Mouse (Mus musculus): ENCODE measurements around the gene Galns. TPM values are rescaled to one million over a fixed set of nuclear protein-coding genes. Genes with fewer than 3 reads are reported as not detected.

Galns gene
- polyA plus RNA-seq, 1 experiment from 2014 or later: 5.5 TPM

GRCm38 (mm10) chr8:122544138-122544537 lies 67.1 kb downstream of the Galns start:
- peaks cover 3% of the 10 kb centered on the region; the same call in 1 of the 2 replicates for H3K4me1 ChIP-seq (replicated peaks)
- no peak overlapping the region for H3K4me2 ChIP-seq
- no peak overlapping the region for H3K27ac ChIP-seq (replicated peaks)
- WGBS: 87% methylated on average over 8 of the region's 8 CpGs
- ATAC-seq (ENCODE audit: low read depth): no peak
- H3K4me3 ChIP-seq: no peak overlapping the region
- no peaks in the 10 kb centered on the region for H3K36me3 ChIP-seq
- H3K27me3 ChIP-seq: peaks cover 13% of the 10 kb centered on the region
- no peaks in the 10 kb centered on the region for H3K9me3 ChIP-seq
- H3K9ac ChIP-seq: no peak overlapping the region

- Histone ChIP-seq H3K27ac (replicated peaks) (no peak overlapping the region), H3K9me3 (no peaks in the 10 kb centered on the region), H3K4me2 (no peak overlapping the region), H3K36me3 (no peaks in the 10 kb centered on the region), H3K4me1 (replicated peaks) (0 out of 2 replicates have a peak, but pooled peaks cover 3% of the 10 kb centered on the region), H3K4me3 (no peak overlapping the region), H3K27me3 (no peaks in the 10 kb centered on the region), H3K9ac (no peak overlapping the region)
- WGBS: 93% methylated on average over 9 of the region's 9 CpGs
- no peak for ATAC-seq (ENCODE audit: low read depth)
These were observed 72.8 kb downstream of the Galns start for GRCm38 (mm10) chr8:122538310-122539076.

- 89% methylated on average over 2 of the region's 2 CpGs for whole genome bisulfite sequencing
- Histone ChIP-seq H3K36me3 (no peaks in the 10 kb centered on the region), H3K9ac (no peak overlapping the region)
These were observed 73.5 kb downstream of the Galns start for GRCm38 (mm10) chr8:122537812-122538211.

GRCm38 (mm10) chr8:122537033-122537432 lies 74.2 kb downstream of the Galns start:
- H3K4me2 ChIP-seq: no peak overlapping the region

More at GRCm38 (mm10) chr8:122537812-122538211, 73.5 kb downstream of the Galns start:
- H3K27ac ChIP-seq (replicated peaks): no peak overlapping the region
- no peaks in the 10 kb centered on the region for H3K27me3 ChIP-seq
- ATAC-seq (ENCODE audit: low read depth): no peak
- no peak overlapping the region for H3K4me2 ChIP-seq
- H3K4me3 ChIP-seq: no peak overlapping the region
- 0 out of 2 replicates have a peak, but pooled peaks cover 3% of the 10 kb centered on the region for H3K4me1 ChIP-seq (replicated peaks)
- H3K9me3 ChIP-seq: no peaks in the 10 kb centered on the region

GRCm38 (mm10) chr8:122531312-122531711 lies 80.0 kb downstream of the Galns start:
- no peak overlapping the region for H3K4me2 ChIP-seq
- 89% methylated on average over 8 of the region's 8 CpGs for WGBS
- no peak overlapping the region for H3K9ac ChIP-seq
- no peak for ATAC-seq (ENCODE audit: low read depth)
- H3K9me3 ChIP-seq: no peaks in the 10 kb centered on the region
- 0 out of 2 replicates have a peak, but pooled peaks cover 1% of the 10 kb centered on the region for H3K4me1 ChIP-seq (replicated peaks)
- no peak overlapping the region for H3K27ac ChIP-seq (replicated peaks)
- H3K27me3 ChIP-seq: peaks cover 3% of the 10 kb centered on the region; the same call in 1 of the 2 replicates
- H3K4me3 ChIP-seq: no peak overlapping the region
- no peaks in the 10 kb centered on the region for H3K36me3 ChIP-seq

More at GRCm38 (mm10) chr8:122537033-122537432, 74.2 kb downstream of the Galns start:
- ATAC-seq (ENCODE audit: low read depth): no peak
- Histone ChIP-seq H3K36me3 (no peaks in the 10 kb centered on the region), H3K9me3 (no peaks in the 10 kb centered on the region), H3K4me3 (no peak overlapping the region), H3K27ac (replicated peaks) (no peak overlapping the region), H3K9ac (no peak overlapping the region), H3K4me1 (replicated peaks) (0 out of 2 replicates have a peak, but pooled peaks cover 3% of the 10 kb centered on the region), H3K27me3 (no peaks in the 10 kb centered on the region)
- WGBS: 53% methylated on average over 6 of the region's 6 CpGs

- Histone ChIP-seq H3K4me1 (replicated peaks) (peaks cover 20% of the 10 kb centered on the region), H3K9ac (no peak overlapping the region), H3K27ac (replicated peaks) (no peak overlapping the region), H3K4me3 (no peak overlapping the region), H3K4me2 (no peak overlapping the region), H3K27me3 (peaks cover 16% of the 10 kb centered on the region; the same call in 1 of the 2 replicates), H3K36me3 (no peaks in the 10 kb centered on the region), H3K9me3 (no peaks in the 10 kb centered on the region)
- ATAC-seq (ENCODE audit: low read depth): no peak
- 94% methylated on average over 4 of the region's 4 CpGs for WGBS
These were observed 82.1 kb downstream of the Galns start for GRCm38 (mm10) chr8:122529159-122529558.

Small RNA genes within 50 kb of the gene (microRNA-seq; reads per million reads assigned to microRNA genes)
- gene Mir6396: not detected

Other genes starting within 250 kb of the Galns start
- gene Zc3h18, start 234.9 kb downstream of the Galns start, polyA plus RNA-seq (2015; fragmentation: Nextera tagmentation; extraction: Ambion mirVana): 37.0 and 43.6 TPM in 2 replicates
- not detected in 2 replicates for gene Il17c, start 189.4 kb downstream of the Galns start, polyA plus RNA-seq (2015; fragmentation: Nextera tagmentation; extraction: Ambion mirVana)
- 46.6 and 51.4 TPM in 2 replicates for gene Cyba, start 178.5 kb downstream of the Galns start, polyA plus RNA-seq (2015; fragmentation: Nextera tagmentation; extraction: Ambion mirVana)
- gene Mvd, start 168.0 kb downstream of the Galns start, polyA plus RNA-seq (2015; fragmentation: Nextera tagmentation; extraction: Ambion mirVana): 46.6 and 53.8 TPM in 2 replicates
- 0.15 TPM in 1 of 2 replicates, not detected in the other for gene Snai3, start 150.7 kb downstream of the Galns start, polyA plus RNA-seq (2015; fragmentation: Nextera tagmentation; extraction: Ambion mirVana)
- gene Rnf166, start 135.4 kb downstream of the Galns start, polyA plus RNA-seq (2015; fragmentation: Nextera tagmentation; extraction: Ambion mirVana): 36.8 and 39.1 TPM in 2 replicates
- 57.4 and 63.7 TPM in 2 replicates for gene Ctu2, start 135.3 kb downstream of the Galns start, polyA plus RNA-seq (2015; fragmentation: Nextera tagmentation; extraction: Ambion mirVana)
- 3.2 and 6.2 TPM in 2 replicates for gene Piezo1, start 60.1 kb downstream of the Galns start, polyA plus RNA-seq (2015; fragmentation: Nextera tagmentation; extraction: Ambion mirVana)
- 7.3 and 9.2 TPM in 2 replicates for gene Cdt1, start 43.4 kb downstream of the Galns start, polyA plus RNA-seq (2015; fragmentation: Nextera tagmentation; extraction: Ambion mirVana)
- gene Aprt, start 34.6 kb downstream of the Galns start, polyA plus RNA-seq (2015; fragmentation: Nextera tagmentation; extraction: Ambion mirVana): 133 and 161 TPM in 2 replicates
- gene Trappc2l, start 177 bp upstream of the Galns start, polyA plus RNA-seq (2015; fragmentation: Nextera tagmentation; extraction: Ambion mirVana): 84.7 and 101 TPM in 2 replicates
- not detected in 2 replicates for gene Pabpn1l, start 11.3 kb upstream of the Galns start, polyA plus RNA-seq (2015; fragmentation: Nextera tagmentation; extraction: Ambion mirVana)
- 21.2 and 22.2 TPM in 2 replicates for gene Cbfa2t3, start 87.6 kb upstream of the Galns start, polyA plus RNA-seq (2015; fragmentation: Nextera tagmentation; extraction: Ambion mirVana)
- 15.6 and 17.1 TPM in 2 replicates for gene Acsf3, start 164.0 kb upstream of the Galns start, polyA plus RNA-seq (2015; fragmentation: Nextera tagmentation; extraction: Ambion mirVana)
- 2.7 and 3.5 TPM in 2 replicates for gene Cdh15, start 236.5 kb upstream of the Galns start, polyA plus RNA-seq (2015; fragmentation: Nextera tagmentation; extraction: Ambion mirVana)

All from neural tube, embryonic 13.5 days (tissue).